Mouse (Mus musculus) neural tube, embryonic 15.5 days (tissue): Measurements from ENCODE around the gene Cxcr1. TPM values are rescaled to one million over a fixed set of nuclear protein-coding genes. Genes with fewer than 3 reads are reported as not detected.

Source experiments
- ATAC-seq: fragments of 200-750 bp; cut with Nextera tagmentation; 2 replicates; pipeline ENCODE4 v1.8.0; 2017; ENCODE audit warnings: mild to moderate bottlenecking, moderate TSS enrichment, moderate library complexity; ENCODE audit not compliant: low FRiP score
- H3K27ac ChIP-seq: fragments of 300-500 bp; sonication (generic); replicated peaks from 2 replicates; pipeline ENCODE4 v1.5.1; 2015; ENCODE audit warnings: mild to moderate bottlenecking, inconsistent platforms
- H3K27me3 ChIP-seq: fragments of 300-500 bp; sonication (generic); replicated peaks from 2 replicates; pipeline ENCODE4 v1.6.1; 2015; ENCODE audit warnings: inconsistent platforms
- H3K36me3 ChIP-seq: fragments of 300-500 bp; sonication (generic); 2 replicates; pipeline ENCODE4 v1.6.1; 2015; ENCODE audit warnings: inconsistent platforms
- H3K4me1 ChIP-seq: fragments of 300-500 bp; sonication (generic); 2 replicates; pipeline ENCODE4 v1.6.1; 2015; ENCODE audit warnings: inconsistent platforms
- H3K4me2 ChIP-seq: fragments of 300-500 bp; sonication (generic); 2 replicates; pipeline ENCODE4 v1.6.1; 2015; ENCODE audit warnings: inconsistent platforms, mild to moderate bottlenecking, moderate library complexity
- H3K4me3 ChIP-seq: fragments of 300-500 bp; sonication (generic); replicated peaks from 2 replicates; pipeline ENCODE4 v1.5.1; 2015; ENCODE audit warnings: mild to moderate bottlenecking, inconsistent platforms
- H3K9ac ChIP-seq: fragments of 300-500 bp; sonication (generic); replicated peaks from 2 replicates; pipeline ENCODE4 v1.6.1; 2015; ENCODE audit warnings: mild to moderate bottlenecking, inconsistent platforms
- H3K9me3 ChIP-seq: fragments of 300-500 bp; sonication (generic); replicated peaks from 2 replicates; pipeline ENCODE4 v1.6.1; 2016; ENCODE audit warnings: inconsistent platforms
- WGBS: fragments of 180-500 bp; shearing (Covaris S2); methylation state at CpG from one replicate; pipeline ENCODE4 v1.1.7; 2015; ENCODE audit warnings: mixed read lengths; 5-methylcytosine and 5-hydroxymethylcytosine counted together
- polyA plus RNA-seq: library from polyadenylated mRNA; unstranded; fragments of >200 nt; fragmentation: Nextera tagmentation; extraction: Ambion mirVana; gene quantifications from 2 replicates; pipeline ENCODE4 v1.2.1, GENCODE M21; 2015

Gene Cxcr1
- polyA plus RNA-seq, 1 experiment from 2014 or later: not detected

- Histone ChIP-seq H3K9ac (no peak overlapping the region), H3K9me3 (no peaks in the 10 kb centered on the region), H3K4me3 (no peak overlapping the region), H3K4me2 (no peak overlapping the region), H3K4me1 (no peaks in the 10 kb centered on the region), H3K27me3 (no peaks in the 10 kb centered on the region), H3K27ac (no peak overlapping the region), H3K36me3 (no peaks in the 10 kb centered on the region)
- 86% methylated on average over 7 of the region's 7 CpGs for WGBS
- ATAC-seq: no peak
Observed at GRCm38 (mm10) chr1:74219922-74220321, 25.5 kb upstream of the Cxcr1 start.

- Histone ChIP-seq H3K9me3 (no peaks in the 10 kb centered on the region), H3K4me1 (0 out of 2 replicates have a peak, but pooled peaks cover 3% of the 10 kb centered on the region), H3K4me3 (no peak overlapping the region), H3K9ac (no peak overlapping the region), H3K27me3 (no peaks in the 10 kb centered on the region), H3K4me2 (no peak overlapping the region), H3K27ac (no peak overlapping the region), H3K36me3 (no peaks in the 10 kb centered on the region)
- 92% methylated on average over 8 of the region's 8 CpGs for WGBS
- ATAC-seq: no peak
Observed at GRCm38 (mm10) chr1:74208941-74209340, 14.5 kb upstream of the Cxcr1 start.

GRCm38 (mm10) chr1:74207906-74208305, 13.5 kb upstream of the Cxcr1 start:
- no peak overlapping the region for H3K27ac ChIP-seq
- H3K4me3 ChIP-seq: no peak overlapping the region
- no peak for ATAC-seq
- H3K4me1 ChIP-seq: 0 out of 2 replicates have a peak, but pooled peaks cover 3% of the 10 kb centered on the region
- no peak overlapping the region for H3K4me2 ChIP-seq
- H3K9ac ChIP-seq: no peak overlapping the region
- H3K36me3 ChIP-seq: no peaks in the 10 kb centered on the region
- no peaks in the 10 kb centered on the region for H3K9me3 ChIP-seq
- no peaks in the 10 kb centered on the region for H3K27me3 ChIP-seq
- 40% methylated on average over 9 of the region's 9 CpGs for WGBS

GRCm38 (mm10) chr1:74206642-74207041, 12.2 kb upstream of the Cxcr1 start:
- Histone ChIP-seq H3K9ac (no peak overlapping the region), H3K9me3 (no peaks in the 10 kb centered on the region), H3K27ac (no peak overlapping the region), H3K4me3 (no peak overlapping the region), H3K4me1 (0 out of 2 replicates have a peak, but pooled peaks cover 3% of the 10 kb centered on the region), H3K4me2 (no peak overlapping the region), H3K36me3 (no peaks in the 10 kb centered on the region), H3K27me3 (no peaks in the 10 kb centered on the region)
- no peak for ATAC-seq
- 79% methylated on average over 8 of the region's 8 CpGs for WGBS

GRCm38 (mm10) chr1:74205881-74206280, 11.4 kb upstream of the Cxcr1 start:
- H3K27me3 ChIP-seq: no peaks in the 10 kb centered on the region
- H3K4me3 ChIP-seq: no peak overlapping the region
- no peak overlapping the region for H3K27ac ChIP-seq
- H3K36me3 ChIP-seq: no peaks in the 10 kb centered on the region
- no peak for ATAC-seq
- no peak overlapping the region for H3K4me2 ChIP-seq
- 0 out of 2 replicates have a peak, but pooled peaks cover 3% of the 10 kb centered on the region for H3K4me1 ChIP-seq
- no peak overlapping the region for H3K9ac ChIP-seq
- H3K9me3 ChIP-seq: no peaks in the 10 kb centered on the region
- 66% methylated on average over 7 of the region's 7 CpGs for WGBS

- Histone ChIP-seq H3K9ac (no peak overlapping the region), H3K27ac (no peak overlapping the region), H3K27me3 (no peaks in the 10 kb centered on the region), H3K4me1 (0 out of 2 replicates have a peak, but pooled peaks cover 3% of the 10 kb centered on the region), H3K9me3 (no peaks in the 10 kb centered on the region), H3K4me3 (no peak overlapping the region), H3K4me2 (no peak overlapping the region), H3K36me3 (no peaks in the 10 kb centered on the region)
- no peak for ATAC-seq
- 68% methylated on average over 5 of the region's 5 CpGs for WGBS
Observed at GRCm38 (mm10) chr1:74203457-74203856, 9.0 kb upstream of the Cxcr1 start.

- no peak for ATAC-seq
- no peak overlapping the region for H3K27ac ChIP-seq
- no peaks in the 10 kb centered on the region for H3K27me3 ChIP-seq
- H3K4me1 ChIP-seq: 0 out of 2 replicates have a peak, but pooled peaks cover 3% of the 10 kb centered on the region
- no peak overlapping the region for H3K4me2 ChIP-seq
- H3K36me3 ChIP-seq: no peaks in the 10 kb centered on the region
- H3K9ac ChIP-seq: no peak overlapping the region
- H3K4me3 ChIP-seq: no peak overlapping the region
- WGBS: 90% methylated on average over 7 of the region's 7 CpGs
- H3K9me3 ChIP-seq: no peaks in the 10 kb centered on the region
Observed at GRCm38 (mm10) chr1:74201048-74201844, 6.8 kb upstream of the Cxcr1 start.

GRCm38 (mm10) chr1:74199046-74199445, 4.6 kb upstream of the Cxcr1 start:
- Histone ChIP-seq H3K27me3 (no peaks in the 10 kb centered on the region), H3K9me3 (no peaks in the 10 kb centered on the region), H3K27ac (no peak overlapping the region), H3K4me1 (no peaks in the 10 kb centered on the region), H3K36me3 (no peaks in the 10 kb centered on the region), H3K4me3 (no peak overlapping the region), H3K9ac (no peak overlapping the region), H3K4me2 (no peak overlapping the region)
- no peak for ATAC-seq
- 68% methylated on average over 8 of the region's 8 CpGs for WGBS

- no peak for ATAC-seq
- Histone ChIP-seq H3K27me3 (no peaks in the 10 kb centered on the region), H3K9ac (no peak overlapping the region), H3K4me1 (no peaks in the 10 kb centered on the region), H3K9me3 (no peaks in the 10 kb centered on the region), H3K36me3 (no peaks in the 10 kb centered on the region), H3K27ac (no peak overlapping the region), H3K4me2 (no peak overlapping the region), H3K4me3 (no peak overlapping the region)
- 84% methylated on average over 12 of the region's 12 CpGs for WGBS
Observed at GRCm38 (mm10) chr1:74197726-74198470, 3.5 kb upstream of the Cxcr1 start.

- Histone ChIP-seq H3K36me3 (no peaks in the 10 kb centered on the region), H3K9ac (no peak overlapping the region), H3K27me3 (no peaks in the 10 kb centered on the region), H3K4me3 (no peak overlapping the region), H3K4me2 (no peak overlapping the region), H3K27ac (no peak overlapping the region), H3K9me3 (no peaks in the 10 kb centered on the region), H3K4me1 (no peaks in the 10 kb centered on the region)
- WGBS: 83% methylated on average over 17 of the region's 17 CpGs
- no peak for ATAC-seq
Observed at GRCm38 (mm10) chr1:74196621-74197419, 2.4 kb upstream of the Cxcr1 start.

- Histone ChIP-seq H3K27ac (no peak overlapping the region), H3K4me3 (no peak overlapping the region), H3K27me3 (no peaks in the 10 kb centered on the region), H3K9me3 (no peaks in the 10 kb centered on the region), H3K9ac (no peak overlapping the region), H3K4me2 (no peak overlapping the region), H3K4me1 (no peaks in the 10 kb centered on the region), H3K36me3 (no peaks in the 10 kb centered on the region)
- WGBS: 59% methylated on average over 7 of the region's 7 CpGs
- ATAC-seq: no peak
Observed at GRCm38 (mm10) chr1:74195961-74196360, 1.5 kb upstream of the Cxcr1 start.
